Mouse (Mus musculus) cerebellum, postnatal 36 days (tissue): ENCODE results near the gene Glis1.

Source experiments
- DNase-seq, 2 experiments: peaks; one replicate each; pipeline ENCODE4 v3.0.0; 2021 to 2022; ENCODE audit warnings: mixed read lengths in 2 of 2

Glis1 gene

DNA sequence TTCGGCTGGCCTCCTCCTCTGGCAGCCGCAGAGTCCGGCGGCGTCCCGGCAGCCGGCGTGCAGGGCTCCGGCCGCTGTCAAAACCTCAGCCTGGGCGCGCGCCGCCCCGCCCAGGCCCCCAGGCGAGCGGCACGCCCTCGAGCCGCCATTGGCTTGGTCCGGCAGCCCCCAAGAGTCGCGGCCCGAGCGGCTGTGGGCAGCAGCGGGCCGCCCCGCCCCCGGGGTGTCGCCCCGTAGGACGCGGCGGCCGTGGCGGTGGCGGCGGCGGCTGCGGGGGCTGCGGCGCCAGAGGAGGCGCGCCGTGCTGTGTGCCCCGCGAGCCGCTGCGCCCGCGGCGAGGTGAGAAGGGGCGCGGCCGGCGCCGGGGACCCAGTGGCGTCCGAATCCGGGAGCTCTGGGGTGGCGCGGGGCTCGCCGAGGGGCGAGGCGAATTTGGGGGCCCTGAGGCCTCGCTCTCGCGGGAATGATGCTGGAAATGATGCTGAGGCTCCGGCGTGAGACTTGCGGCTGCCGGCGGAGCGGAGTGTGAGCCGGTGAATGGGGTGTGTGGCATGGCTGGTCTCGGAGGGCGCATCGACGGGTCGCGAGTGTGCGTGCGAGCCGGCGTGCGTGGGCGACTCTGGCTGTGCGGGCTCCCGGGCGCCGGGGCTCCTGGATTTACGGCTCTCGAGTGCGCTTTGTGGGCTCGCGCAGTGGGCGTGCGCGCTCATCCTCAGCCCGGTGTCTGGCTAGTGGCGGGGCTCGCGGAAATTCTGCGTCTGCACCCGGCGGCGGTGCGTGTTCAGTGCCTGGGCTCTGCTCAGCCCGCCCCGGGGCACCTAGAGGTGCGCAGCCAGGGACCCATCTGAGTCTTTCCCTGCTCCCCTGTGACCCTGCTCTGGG lies at the start of gene Glis1:
Glis1 (plus strand) TSS at position 236 of the 882 bp plus-strand sequence.
- peak; percentile 8 to 21 for DNase-seq

DNA sequence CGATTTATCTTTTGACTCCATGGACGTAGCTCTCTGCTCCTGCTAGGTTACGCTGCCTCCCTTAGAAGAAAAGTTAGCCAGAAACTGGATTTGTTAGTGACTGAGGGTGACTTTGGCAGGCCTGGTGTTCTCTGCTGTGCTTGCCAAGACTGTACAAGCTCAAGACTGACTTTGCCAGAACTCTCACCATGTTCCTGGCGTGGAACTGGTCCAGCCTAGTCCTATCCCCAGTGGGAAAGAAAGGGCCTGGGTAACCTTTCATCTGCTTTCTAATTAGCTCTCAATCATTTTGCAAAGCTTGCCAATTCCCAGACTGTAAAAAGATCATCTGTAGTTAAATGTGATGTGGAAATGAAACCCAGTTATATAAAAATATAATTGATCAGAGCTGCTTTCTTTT lies 47.4 kb upstream of the Glis1 start:
- peak; percentile 38 for DNase-seq

DNA sequence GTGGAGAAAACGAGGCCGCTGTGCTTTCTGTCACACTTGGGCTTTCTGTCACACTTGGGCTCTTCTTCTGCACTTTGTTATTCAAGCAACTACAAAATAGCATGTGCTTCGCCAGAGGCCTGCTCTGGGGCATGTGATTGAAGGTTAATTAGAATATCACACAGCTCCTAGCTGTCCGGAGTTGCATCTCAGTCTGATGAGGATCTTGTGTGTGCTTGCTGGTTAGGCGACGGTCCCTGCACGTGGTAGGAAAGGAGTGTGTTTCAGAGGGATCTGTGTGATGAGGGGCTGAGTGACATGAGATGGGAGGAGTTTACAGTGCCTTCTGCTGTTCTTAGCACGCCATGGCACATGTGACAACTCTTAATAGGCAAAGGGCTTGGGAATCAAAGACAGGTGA lies 46.9 kb upstream of the Glis1 start:
- no peak for DNase-seq

- DNase-seq = no peak
Measured at GRCm38 (mm10) chr4:107388291-107388690, 46.1 kb upstream of the Glis1 start.

DNA sequence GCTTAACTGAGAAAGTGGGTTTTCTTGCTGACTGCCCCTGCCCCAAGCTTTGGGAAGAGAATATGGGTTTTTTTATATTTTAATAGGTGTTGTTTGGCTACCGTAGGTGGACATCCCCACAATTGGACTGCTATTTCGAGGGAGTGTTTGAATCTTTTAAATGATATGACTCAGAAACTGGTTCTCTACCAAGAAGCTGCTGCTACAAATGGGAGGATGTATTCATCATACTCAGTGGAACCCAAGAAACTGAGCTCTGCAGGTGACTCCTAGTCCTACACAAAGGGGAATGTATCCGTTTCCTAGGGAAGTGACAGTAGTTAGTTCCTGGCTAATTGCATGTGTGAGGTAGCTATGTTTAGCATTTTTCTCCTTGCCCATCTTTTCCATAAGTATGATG lies 45.0 kb upstream of the Glis1 start:
- no peak for DNase-seq

- DNase-seq = no peak
Measured at GRCm38 (mm10) chr4:107393771-107394170, 40.6 kb upstream of the Glis1 start.

- DNase-seq = no peak
Measured at GRCm38 (mm10) chr4:107420202-107420601, 14.2 kb upstream of the Glis1 start.

DNA sequence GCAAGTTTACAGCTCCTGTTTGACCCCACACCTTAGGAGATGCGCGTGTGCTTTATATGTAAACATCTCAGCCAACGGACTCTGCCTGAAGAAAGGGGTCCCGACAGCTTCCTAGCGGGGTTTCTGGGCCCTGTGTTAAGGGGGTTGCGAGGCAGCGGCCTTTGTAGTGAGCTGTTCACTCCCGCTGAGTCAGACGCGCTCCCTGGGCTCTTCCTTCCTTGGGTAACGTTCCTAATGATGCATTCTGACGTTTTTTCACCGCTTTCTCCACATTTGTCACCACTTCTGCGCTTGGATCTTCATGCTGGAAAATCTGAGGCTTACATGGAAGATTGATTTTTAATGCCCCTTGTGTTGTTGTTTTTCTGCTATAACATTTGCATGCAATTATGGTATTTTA lies 12.7 kb upstream of the Glis1 start:
- DNase-seq = no peak

DNA sequence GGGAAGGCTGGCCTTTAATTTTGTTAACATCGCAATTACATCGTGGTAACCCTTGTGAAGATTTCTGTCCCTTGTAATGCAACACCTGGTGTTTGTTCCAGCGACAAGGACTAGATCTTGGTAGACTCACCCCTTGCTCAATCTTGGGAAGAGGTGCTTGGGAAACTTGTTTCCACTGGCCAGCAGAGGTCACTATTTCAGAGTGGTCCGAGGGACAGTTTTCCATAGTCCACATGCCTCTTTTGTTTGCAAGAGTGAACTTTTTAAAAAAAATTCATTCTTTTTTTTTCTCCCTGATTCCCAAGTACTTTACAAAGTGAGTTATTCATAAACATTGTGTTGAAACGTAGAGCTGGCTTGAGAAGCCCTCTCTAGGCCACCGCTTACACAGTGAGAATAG lies 12.2 kb upstream of the Glis1 start:
- DNase-seq = peak; percentile 11 to 39

DNA sequence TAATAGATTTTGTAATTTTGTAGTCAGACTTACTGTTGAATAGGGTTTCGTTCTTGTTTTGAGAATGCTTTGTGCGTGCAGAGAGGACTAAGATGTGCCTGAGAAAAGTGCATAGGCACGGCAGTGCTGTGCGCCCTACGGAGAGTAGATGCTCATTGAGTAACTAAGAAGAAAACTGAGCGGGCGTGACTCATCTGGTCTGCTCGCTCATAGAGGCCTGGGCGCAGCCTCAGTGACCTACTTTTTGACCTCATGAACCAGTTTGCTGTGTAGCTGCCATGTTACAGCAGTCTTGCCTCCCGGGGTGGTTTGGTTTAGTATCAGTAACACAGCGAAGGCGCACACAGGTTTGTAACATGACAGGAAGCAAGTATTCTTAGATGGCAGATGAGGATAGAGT lies 8.8 kb upstream of the Glis1 start:
- DNase-seq = no peak

DNA sequence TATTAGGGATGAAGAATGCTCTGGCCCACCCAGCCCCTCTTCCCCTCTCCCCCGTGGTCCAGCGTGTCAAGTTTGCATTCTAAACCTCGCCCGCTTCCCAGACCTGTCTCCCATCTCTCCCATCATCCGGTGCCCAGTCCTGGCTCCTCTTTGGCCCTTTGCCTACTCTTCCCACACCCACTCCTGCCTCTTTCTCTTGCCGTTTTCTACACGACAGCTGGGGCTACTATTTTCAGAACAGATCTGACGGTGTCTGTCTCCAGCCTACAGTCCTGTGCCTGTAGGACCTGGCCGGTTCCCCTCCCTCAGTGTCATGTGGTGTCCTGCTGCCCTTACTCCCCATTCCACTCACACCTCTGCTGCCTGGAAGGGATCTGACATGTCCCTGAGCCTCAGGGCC lies 7.8 kb upstream of the Glis1 start:
- peak; percentile 7 for DNase-seq

- no peak for DNase-seq
Measured at GRCm38 (mm10) chr4:107432717-107433116, 1.7 kb upstream of the Glis1 start.

- no peak for DNase-seq
Measured at GRCm38 (mm10) chr4:107433998-107434355, 414 bp upstream of the Glis1 start.

- DNase-seq = no peak
Measured at GRCm38 (mm10) chr4:107435238-107435946, 1.0 kb downstream of the Glis1 start.

DNA sequence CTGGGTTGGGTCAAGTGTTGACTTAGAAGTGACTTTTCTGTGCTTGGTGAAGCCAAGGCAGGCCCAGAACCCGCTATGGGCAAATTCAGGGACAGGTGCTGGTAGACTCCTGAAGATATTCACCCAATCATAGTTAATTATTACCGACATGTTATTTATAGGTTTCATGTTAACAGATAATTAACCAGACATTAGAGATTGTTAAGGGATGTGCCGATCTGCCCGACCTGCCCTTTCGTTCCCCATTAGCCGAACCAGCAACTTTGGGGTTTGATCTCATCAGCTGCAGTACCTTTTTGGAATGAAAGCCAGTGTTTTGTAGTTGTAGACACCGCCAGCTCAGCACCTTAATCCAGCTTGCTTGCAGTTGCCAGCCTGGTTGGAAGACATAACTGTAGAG lies 2.1 kb downstream of the Glis1 start:
- no peak for DNase-seq

GRCm38 (mm10) chr4:107438741-107439140 lies 4.3 kb downstream of the Glis1 start:
- no peak for DNase-seq

DNA sequence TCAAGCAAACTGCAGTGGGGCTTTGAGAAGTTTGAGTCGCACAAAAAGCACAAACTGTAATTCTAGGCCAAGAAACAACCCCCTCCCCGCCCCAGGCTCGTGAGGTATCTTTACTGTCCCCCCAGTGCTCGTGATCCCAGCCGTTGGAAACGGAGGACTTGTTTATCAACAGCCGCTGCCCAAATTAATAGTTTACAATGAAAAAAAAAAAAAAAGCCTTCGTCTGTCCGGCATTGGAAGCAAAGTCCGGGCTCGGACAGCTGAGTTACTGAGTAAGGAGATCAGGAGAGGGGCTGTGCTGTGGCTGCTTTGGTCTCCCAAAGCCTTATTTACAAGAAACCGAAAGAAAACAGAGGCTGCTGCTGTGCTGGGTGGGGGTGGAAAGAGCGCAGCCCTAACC lies 5.9 kb downstream of the Glis1 start:
- DNase-seq = no peak

DNA sequence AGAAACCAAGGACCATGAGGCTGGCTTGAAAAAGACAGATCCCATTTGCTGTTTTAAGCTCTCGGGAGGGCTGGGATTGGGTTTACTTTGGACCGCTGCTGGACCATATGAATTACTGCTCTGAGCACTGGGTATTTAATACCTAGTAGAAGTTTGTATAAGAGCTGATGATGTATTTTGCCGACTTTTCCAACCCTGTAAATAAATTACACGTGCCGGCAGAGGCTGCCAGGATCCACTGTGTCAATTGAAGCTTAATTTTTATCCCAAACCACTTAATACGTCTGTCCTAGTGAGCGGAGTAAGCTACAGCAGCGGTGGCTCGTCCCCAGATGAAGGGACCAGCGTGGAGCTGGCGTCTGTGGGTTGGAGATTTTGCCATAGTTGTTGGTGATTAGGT lies 7.9 kb downstream of the Glis1 start:
- DNase-seq = no peak

GRCm38 (mm10) chr4:107442891-107443483 lies 8.6 kb downstream of the Glis1 start:
- no peak for DNase-seq

DNA sequence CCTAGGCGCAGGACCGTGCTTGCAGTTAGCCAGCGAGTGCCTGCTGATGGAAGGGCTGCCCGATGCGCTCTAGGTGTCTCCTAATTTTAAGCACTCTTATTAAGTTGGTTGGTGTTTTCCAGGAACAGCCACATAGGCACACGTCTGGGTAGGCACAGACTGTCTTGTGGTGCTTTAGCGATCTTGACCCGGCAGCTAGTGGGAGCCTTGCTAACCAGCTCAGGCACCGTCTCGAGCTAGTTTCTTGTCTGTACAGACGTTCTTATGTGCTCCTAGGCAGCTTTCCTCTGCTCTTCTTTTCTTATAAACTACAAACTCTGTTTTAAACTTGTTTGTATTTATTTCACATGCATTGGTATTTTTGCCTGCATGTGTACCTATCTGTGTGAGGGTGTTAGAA lies 9.2 kb downstream of the Glis1 start:
- DNase-seq = no peak

DNA sequence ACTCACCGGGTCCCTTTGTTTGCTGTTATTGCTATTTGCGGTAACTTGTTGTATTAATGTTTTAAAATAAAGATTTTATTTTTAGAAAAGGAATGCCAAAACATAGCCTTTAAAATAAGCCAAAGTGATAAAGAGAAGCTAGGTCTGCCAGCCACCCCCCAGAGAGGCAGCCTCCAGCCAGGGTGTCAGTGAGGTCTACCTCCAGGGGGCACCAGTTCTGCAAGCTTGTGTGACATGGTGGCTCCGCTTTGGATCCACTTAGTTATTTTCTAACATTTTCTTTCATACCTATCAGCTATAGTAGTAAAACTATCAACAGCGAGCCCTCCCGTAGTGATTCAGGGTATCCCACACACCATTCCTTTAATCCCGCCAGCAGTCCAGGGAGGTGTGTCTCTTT lies 14.1 kb downstream of the Glis1 start:
- DNase-seq = no peak

DNA sequence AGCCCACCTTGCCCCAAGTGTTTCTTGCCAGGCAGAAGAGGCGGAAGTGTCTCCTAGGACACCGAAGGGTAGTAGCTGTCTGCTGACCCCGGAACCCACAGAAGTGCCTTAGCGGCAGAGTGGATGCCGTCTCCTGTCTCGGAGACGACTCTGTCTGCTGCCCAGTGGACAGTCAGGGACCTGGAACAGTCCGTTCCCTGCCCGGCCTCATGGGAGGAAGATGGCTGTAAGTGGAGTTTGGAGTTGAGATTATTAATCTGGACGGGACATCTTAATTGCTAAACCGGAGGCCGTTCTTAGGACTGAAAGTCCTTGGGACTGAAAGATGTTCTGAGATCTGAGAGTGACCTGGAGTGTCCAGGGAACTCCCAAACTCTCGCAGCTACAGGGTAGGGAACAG lies 15.1 kb downstream of the Glis1 start:
- DNase-seq = no peak

- DNase-seq = no peak
Measured at GRCm38 (mm10) chr4:107452266-107453015, 18.1 kb downstream of the Glis1 start.
